Mouse (Mus musculus) kidney, adult 2 months (tissue): ENCODE results near the gene Gm17571.

Experiments used
- CTCF ChIP-seq: fragments of 200-500 bp; conservative IDR thresholded peaks from 2 replicates; pipeline ENCODE4 v1.5.1; 2011; ENCODE audit warnings: low read depth, mild to moderate bottlenecking, control low read depth, low read length, moderate library complexity, mixed read lengths; ENCODE audit not compliant: insufficient read depth, insufficient read length
- POLR2A ChIP-seq: fragments of 200-500 bp; IDR thresholded peaks from one replicate; pipeline ENCODE4 v1.6.1; 2011; ENCODE audit warnings: low read depth, low read length, control low read depth

- TF ChIP-seq CTCF (no peak), POLR2A (no peak)
Observed at GRCm38 (mm10) chr9:13491854-13492620, 45.5 kb upstream of the Gm17571 start.
